Mouse (Mus musculus) small intestine, adult 2 months (tissue): ENCODE measurements around the gene Dcun1d1.

Experiments used
- CTCF ChIP-seq: fragments of 200-500 bp; IDR thresholded peaks from 2 replicates; pipeline ENCODE4 v1.5.1; 2012; ENCODE audit warnings: low read depth, mild to moderate bottlenecking, control low read depth, inconsistent platforms, low read length, moderate library complexity, mixed read lengths; ENCODE audit not compliant: insufficient replicate concordance, insufficient read length; ENCODE audit errors: extremely low read depth
- POLR2A ChIP-seq: fragments of 200-500 bp; IDR thresholded peaks from 2 replicates; pipeline ENCODE4 v1.6.1; 2012; ENCODE audit warnings: low read depth, mild to moderate bottlenecking, control low read depth, inconsistent platforms, low read length, moderate library complexity

DNA sequence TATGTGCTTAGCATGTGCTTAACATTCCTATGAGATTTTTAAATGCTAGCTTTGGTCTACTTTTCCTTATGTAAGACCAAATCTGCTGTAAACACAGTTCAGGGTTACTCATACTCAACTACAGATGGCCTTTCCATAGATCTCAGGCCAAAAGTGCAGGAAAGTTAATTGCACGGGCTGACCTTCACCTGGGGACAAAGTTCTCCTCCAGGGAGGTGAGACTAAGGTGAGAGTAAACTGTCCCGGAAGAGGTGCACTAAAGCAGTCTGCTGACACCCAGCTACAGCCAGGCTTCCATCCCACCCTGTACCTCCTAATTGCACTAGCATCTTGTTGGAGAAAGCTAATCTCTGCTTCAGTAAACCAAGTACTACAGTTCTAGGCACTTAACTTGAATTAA lies 11.4 kb downstream of the Dcun1d1 start:
- no peak for TF ChIP-seq CTCF
- no peak for TF ChIP-seq POLR2A
